Mouse (Mus musculus): ENCODE data around the gene Gprin2.

The Gprin2 gene

DNA sequence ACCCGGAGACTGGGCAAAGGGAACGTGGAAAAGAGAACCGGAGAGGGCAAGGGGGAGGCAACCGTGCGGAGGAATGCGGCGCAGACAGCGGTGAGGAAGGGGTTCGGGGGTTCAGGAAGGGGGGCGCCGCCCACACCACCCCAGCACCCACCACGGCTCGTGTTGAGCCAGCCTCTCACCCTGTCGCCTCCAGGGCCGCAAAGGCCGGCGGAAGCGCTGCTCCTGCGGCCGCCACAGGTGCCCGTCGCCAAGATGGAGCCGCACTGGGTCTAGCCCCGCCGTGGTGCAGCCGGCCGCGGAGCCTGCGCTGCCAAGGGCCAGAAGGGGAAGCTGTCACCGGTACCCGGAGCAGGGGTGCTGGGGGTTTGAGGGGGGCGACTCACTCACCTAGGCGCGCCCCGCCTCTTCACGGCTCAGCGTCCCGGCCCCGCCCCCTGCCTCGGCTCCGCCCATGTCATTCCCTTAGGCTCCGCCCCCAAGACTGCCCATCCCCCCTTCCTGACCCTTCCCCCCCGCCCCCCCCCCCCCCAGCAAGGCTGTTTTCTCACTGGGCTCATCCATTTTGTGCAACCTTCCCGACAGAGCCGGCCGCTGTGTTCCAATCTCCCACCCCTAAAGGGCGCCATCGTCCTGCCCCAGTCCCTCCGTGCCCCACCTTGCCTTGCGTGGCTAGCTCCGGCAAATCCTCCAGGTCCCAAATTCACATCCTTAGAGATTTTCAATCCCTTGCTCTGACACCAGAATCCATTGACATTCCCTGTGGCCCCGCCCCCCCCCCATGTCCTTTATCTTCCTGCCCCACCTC lies at the start of gene Gprin2:
Gene Gprin2 (minus strand): TSS at position 423 of the 805 bp plus-strand sequence.
- DNase-seq (ENCODE audit: low read depth, low spot score) = peak; percentile 21

DNA sequence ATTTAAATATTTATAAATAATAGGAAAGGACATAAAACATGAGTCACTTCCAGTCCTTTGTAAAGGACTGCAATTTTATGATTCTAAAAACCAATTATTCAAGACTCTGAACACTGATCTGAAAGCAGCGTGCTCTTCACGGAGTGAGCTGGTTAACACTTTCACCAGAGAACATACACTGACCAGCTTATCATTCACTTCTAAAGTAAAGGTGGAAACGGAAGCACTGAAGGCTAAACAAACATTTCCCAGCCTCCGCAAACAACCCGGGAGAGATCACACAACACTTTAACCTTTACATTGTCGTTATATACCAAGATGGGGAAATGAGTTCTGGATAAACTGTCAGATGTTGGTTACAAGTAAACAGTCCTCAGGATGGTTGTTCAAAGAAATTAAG lies 39.2 kb upstream of the Gprin2 start:
- no peak for DNase-seq (ENCODE audit: low read depth, low spot score)

DNA sequence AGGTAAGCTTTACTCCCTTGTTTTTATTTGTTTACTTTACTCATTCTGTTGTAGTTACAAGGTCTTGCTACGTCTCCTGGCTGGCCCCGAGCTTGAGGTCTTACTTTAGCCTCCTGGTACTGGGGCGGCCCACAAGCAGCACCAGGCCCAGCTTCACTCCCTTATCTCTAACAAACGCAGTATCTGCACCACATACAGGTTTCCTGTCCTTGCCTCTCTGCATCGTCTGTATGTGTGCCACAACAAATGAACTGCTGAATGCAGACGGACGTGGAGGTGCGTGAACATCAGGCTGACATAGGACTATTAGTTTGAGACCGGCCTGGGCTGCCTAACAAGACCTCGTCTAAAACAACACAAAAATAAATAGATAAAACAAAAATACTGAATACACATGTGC lies 38.8 kb upstream of the Gprin2 start:
- no peak for DNase-seq (ENCODE audit: low read depth, low spot score)

DNA sequence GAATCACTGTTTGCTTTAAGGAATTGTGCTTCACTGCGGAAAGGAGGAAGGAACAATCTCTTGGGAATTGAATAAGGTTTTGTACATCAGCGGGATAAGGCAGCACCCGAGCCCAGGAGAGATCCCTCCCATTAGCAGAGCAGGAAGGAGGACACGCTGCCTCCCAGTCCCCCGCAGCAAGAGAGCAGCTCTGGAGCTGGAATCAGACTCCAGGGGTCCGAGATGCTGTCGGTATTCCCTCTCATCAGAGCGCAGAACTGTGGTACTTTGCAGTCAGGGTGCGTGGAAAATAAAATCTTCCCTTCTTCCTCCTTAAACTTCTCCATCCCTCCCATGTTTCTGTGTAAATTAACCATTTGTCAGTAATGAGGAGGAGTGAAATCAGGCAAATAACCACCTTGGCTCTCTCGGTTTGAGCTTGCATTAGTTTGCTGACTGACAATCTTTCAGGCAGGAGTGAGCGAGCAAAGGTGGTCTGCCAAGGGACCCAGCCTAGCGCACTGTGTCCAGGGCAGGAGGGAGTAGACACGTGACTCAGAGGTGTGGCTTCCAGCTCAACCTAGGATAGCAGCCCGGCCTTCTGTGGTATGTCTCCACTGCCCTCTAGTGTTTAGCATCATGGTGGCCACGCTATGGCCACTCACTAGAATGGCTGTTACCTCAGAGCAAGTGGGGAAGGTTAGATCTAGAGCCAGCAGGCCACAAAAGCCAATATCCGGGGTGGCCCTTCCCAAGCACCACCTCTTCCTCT lies 33.4 kb upstream of the Gprin2 start:
- peak; percentile 65 for DNase-seq (ENCODE audit: low read depth, low spot score)

DNA sequence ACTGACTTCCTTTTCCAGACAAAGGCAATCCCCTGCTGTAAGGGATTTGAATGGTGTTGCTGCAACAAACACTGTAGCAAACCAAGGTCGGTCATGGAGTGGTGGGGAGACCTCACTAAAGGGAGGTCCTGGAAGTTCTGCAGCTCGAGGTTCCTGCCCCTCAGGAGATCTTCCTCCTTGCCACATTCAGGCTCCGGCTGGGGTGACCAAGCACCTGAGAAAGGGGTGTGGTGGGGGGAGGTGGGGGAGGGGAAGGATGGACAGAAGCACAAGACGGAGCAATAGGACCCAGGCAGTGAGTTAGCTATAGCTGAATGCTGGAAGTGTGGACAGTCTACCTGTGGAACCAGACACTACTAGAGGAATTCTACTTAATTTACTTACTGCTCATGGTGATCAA lies 32.4 kb upstream of the Gprin2 start:
- no peak for DNase-seq (ENCODE audit: low read depth, low spot score)

DNA sequence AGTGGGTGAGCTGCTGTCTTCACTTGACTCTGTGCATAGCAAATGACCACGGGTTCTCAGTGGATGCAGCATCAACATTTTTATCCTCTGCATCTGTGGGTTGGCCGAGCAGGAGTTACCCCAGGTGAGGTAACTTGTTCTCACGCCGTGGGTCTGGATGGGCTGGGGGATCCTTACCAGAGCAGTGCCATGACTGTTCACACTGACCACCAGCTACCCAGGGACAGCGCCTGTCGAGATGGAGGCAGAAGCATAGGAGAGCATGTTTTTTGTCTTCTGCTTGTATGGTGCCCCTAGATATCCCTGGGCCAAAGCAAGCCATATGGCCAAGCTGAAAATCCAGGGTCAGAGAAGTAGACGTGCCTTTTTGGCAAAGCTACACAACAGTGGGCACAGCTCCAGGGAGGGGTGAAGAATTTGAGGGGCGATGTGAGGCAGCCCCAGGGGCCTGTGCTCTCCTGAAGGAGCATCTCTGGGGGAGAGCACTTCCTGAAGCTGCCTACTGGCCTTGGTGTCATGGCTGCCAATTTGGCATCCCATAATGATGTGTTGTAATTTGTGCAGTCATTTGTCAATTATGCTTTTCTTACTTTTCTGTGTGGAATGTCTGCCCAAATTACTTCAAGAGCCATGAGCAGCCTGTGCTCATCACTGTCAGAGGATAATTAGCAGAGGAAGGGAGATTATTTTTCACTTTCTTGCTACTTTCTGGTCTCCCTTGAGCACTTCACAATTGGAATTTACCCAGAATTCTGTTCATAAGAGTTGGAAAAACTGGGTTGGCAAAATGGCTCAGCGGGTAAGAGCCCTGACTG lies 31.6 kb upstream of the Gprin2 start:
- no peak for DNase-seq (ENCODE audit: low read depth, low spot score)

DNA sequence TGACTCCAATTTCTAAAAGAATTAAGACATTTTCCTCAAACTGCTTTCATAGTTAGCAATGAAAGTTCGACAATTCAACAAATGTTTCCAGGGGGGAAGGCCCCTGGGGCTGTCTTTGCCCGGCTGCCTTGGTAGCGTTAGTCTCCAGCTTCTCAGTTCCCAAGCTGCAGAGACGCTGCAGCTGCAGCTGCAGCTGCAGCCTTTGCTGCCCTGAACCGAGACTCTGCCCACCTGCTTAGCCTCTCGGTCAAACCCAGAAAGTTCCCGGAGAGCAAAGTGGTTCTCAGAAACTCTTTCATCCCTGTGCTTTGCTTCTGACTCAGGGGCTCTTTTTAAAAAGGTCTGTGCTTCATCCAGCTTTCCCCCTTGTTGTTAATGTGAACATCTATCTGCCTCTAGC lies 30.9 kb upstream of the Gprin2 start:
- no peak for DNase-seq (ENCODE audit: low read depth, low spot score)

DNA sequence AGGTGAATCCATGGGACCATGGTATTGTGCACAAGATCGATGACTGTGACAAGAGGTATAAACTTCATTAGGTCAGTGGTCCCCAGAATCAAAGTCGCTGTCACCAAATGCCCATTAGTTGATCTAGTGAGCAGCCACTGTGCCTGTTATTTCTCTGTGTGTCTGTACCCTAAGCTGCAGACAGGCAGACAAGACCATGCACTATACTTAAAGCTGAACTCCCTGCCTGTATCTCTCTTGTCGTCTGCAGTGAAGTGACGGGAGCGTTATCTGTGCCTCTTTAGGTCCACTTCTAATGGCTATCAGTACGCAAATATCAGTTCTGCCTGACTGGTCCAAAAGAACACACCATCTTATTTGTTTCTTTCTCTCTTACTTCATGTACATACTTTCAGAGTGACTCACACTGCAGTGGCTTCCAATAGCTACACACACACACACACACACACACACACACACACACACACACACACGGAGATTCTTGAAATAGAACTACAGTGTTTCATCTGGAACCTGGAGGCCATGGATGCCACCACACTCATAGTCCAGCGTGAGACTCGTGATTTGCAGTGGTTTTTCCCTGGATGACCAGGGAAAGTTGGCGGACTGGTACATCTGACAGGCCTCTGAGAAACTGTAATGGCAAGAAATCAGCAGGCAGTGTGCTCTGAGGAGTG lies 27.5 kb upstream of the Gprin2 start:
- DNase-seq (ENCODE audit: low read depth, low spot score) = no peak

DNA sequence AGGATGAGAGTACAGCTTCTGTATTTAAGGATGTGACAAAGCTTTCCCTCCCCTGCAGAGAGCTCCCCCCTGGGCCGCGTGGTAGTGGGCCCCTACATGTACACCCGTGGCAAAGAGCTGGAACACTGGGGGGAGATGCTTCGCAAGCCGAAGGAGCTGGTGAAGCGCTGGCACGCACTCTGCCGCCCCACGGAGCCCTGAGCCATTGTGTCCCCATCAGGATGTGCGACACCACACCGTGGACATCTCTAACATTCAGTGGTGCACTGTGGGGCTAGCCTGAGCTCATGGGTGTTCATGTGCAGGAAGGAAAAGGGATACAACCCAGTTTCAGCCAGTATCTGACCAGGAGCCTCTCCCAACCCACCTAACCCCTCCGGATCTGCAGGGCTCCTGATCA lies 26.5 kb upstream of the Gprin2 start:
- DNase-seq (ENCODE audit: low read depth, low spot score) = no peak

DNA sequence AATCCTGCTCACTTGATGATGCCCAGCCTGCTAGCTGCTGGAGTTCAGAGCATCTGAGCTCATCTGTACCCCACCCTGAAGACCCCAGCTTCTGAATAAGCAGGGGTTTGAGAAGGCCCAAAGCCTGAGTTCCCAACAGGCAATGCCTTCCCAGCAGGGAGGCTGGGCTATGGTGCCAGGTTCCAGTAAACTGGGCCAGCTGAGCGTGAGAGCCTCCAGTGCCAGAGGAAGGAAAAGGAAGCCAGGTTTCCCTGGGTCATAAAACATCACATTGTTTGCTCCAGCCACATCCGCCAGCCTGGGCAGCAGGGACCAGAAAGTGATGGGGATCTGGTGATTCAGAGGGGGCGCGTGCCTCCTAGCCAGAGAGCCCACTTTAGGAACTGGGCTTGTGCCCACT lies 25.1 kb upstream of the Gprin2 start:
- DNase-seq (ENCODE audit: low read depth, low spot score) = no peak

DNA sequence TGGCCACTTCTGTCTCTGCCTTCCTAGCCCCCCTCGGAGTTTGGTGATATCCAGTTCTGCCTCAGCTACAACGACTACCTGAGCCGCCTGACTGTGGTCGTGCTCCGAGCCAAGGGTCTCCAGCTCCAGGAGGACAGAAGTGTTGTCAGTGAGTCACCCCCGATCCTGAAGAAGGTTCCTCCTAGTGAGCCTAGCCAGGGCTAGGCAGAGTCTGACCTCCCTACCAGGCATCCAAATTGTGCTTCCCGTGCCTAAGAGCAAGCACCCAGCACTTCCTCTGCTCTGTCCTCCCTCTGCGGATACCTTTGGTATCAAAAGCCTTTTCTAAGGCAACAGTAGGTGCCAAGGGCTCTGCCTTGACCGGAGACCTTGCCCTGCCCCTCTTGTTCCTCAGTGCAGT lies 24.5 kb upstream of the Gprin2 start:
- no peak for DNase-seq (ENCODE audit: low read depth, low spot score)

DNA sequence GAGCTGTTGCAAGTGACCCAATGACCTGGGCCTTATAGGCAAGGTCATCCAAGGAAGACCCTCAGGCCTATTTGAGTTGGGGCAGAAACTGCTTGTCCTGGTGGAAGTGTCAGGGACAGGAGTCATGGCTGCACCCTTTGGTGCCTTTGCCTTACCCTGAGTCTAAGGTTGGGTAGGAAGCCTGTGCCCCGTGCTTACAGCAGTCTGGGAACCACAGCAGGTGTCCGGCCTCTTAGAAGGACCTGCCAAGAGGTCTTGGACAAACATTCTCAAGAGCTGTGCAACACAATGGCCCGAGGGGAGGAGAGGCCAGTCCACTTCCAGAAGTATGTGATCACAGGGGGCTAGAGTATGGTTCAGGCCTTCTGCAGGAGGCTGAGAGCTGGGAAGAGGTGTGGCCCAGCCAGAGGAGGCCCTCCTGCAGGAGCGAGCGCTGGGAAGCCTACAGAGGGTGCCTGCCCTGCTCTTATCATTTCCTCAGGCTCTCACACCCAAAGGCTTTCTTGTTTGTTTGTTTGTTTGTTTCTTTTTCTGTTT lies 22.0 kb upstream of the Gprin2 start:
- no peak for DNase-seq (ENCODE audit: low read depth, low spot score)

DNA sequence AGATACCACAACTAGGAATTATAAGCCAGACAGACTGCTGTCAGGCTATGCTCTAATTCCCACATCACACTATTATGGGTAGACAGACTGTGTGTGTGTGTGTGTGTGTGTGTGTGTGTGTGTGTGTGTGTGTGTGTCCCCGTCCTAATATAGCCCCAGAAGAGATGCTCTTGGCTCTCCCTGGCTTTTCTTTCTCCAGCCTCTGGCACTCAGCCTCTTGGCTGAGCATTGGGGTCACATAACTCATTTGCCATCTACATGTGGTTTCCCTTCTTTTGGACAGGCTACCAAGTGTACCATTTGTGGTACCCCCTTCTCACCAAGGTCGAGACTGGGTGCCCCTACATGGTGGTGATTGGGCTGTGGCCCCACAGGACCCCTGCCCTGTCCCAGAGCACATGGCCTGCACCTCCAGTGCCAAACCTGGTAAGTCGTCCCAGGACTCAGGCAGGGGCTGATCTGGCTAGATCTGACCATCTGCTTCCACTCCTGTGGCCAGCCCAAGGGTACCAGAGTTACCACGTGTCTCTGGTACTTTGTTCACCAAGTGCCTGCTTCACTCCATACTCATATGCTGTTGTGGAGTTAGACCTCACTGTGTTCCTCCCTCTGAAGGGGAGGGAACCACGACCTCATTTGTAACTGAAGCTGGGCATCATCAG lies 20.1 kb upstream of the Gprin2 start:
- no peak for DNase-seq (ENCODE audit: low read depth, low spot score)

DNA sequence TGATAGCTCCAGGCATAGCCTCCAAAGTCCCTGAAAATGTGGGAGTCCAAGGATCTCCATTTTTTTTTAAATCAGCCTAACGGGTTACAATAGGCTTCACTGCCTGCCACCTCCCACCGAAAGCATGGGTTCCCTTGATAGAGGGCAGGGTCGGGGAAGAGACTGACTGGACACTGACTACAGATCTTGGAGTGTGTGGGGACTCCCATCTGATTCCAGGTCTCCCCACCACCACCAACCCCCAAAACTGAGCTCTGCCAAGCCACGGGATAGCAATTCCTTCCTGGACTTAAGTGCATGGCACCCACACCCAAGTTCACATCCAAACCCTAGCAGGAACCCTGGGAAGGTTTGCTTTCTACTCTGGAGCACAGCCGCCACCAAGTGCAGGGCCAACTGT lies 19.0 kb upstream of the Gprin2 start:
- DNase-seq (ENCODE audit: low read depth, low spot score) = no peak

DNA sequence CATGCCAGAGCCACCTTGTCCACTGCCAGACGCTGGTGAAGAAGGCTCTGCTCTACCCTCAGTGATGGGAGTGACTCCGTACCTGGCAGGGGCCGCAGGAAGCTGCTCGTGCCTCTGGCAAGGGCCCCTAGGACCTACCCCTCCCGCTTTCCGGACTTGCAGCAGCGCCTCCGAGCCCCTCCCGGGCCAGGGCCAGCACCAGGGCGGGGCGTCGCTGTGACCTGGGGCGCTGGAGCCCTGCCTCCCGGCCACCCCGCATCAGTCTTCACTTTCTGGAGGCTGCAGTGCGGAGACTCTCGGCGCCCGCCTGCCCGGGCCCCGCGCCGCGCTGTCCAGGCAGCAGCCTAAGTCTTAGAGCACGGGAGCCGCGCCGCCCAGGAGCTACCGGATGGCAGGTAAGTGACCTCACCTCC lies 18.3 kb upstream of the Gprin2 start:
- DNase-seq (ENCODE audit: low read depth, low spot score) = no peak

DNA sequence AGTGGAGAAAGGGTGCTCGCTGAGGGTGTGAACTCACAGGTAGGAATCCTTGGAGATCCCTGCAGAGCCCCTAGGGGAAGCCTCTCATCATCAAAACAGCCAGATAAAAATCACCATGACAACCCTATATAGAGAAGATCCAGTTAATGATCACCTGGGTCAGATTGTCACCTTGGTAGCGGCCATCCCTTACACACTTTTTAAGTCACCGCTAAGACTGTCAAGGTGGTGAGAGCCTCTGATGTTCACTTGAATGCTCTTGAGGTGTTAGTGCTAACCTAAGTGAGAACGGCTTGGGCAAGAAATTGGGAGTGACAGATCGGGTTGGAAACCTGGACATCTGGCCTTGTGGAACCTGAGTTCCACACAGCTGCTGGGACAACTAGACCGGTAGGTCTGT lies 17.8 kb upstream of the Gprin2 start, which contains the start of gene Syt15:
Gene Syt15 (plus strand): TSS at position 301 of the 400 bp plus-strand sequence.
- no peak for DNase-seq (ENCODE audit: low read depth, low spot score)

DNA sequence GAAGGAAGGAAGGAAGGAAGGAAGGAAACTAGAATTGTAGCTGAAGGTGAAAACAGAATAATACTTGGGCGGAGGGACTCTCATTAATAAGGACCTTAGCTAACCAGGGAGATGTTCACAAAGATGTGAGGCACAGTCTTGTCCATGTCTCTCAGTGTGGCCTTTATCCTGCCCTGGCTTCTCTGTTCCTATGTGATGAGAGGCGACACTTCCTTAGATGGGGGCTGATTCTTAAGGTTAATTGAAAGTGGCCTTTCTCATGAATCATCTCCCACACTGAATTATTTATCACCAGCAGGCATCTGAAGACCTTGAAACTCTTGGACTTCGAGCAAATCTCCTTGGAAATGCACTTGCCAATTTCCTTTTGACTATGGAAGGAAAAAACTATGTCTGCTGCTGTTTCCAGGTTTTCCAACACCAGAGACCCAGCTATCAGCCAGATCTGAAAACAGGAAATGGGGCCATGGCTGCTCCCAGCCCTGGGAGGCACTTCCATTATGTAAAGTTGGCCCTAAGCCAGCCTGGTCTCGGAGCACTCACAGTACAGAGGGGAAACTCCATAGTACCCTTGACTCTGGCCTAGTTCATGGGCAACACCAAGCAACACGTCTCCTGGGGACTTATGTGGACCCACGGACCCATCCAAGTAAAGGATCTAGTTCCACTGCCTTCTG lies 14.1 kb upstream of the Gprin2 start:
- no peak for DNase-seq (ENCODE audit: low read depth, low spot score)

DNA sequence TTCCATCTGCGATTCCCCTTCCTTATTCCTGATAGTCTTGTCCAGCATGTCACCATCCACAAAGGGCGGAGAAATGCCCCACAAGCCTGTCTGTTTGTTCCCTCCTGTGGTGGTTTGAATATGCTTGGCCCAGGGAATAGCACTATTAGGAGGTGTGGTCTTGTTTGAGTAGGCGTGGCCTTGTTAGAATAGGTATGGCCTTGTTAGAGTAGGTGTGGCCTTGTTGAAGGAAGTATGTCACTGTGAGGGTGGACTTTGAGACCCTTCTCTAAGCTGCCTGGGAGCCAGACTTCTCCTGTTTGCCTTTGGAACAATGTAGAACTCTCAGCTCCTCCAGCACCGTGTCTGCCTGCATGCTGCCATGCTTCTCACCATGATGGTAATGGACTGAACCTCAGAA lies 8.5 kb upstream of the Gprin2 start:
- DNase-seq (ENCODE audit: low read depth, low spot score) = no peak

DNA sequence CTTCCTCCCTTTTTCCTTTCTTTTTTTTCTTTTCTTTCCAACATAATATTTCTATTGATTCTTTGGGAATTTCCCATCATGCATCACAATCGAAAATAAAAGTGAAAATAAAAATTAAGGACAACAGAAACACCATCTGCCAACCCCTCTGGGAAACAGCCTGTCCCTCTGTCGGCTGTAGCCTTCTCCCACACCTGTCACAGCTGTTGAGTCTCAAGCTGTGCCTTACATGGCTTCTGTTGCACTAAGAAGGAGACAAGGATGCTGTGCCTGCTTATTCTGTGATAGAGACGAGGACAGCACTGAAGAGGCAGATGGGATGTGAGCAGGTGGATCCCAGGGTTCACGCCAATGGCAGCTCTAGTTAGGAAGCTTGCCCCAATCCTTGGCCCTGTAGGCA lies 7.6 kb upstream of the Gprin2 start:
- DNase-seq (ENCODE audit: low read depth, low spot score) = no peak

DNA sequence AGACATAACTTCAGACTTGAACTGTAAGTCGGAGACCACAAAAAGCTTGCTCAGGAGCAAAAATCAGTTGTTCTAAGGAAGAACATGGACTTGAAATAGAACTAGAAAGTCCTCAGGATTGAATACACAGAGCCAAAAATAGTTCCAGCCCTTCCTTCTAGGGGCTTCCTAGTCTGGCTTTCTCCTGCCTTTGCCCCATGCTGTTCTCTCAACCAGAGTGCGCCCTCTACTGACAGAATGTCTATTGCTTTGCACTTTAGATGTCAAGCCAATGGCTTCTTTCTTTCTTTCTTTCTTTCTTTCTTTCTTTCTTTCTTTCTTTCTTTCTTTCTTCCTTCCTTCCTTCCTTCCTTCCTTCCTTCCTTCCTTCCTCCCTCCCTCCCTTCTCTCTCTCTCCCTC lies 7.2 kb upstream of the Gprin2 start:
- no peak for DNase-seq (ENCODE audit: low read depth, low spot score)
